Mouse (Mus musculus) thymus, postnatal 0 days (tissue): ENCODE results near the gene Ciao1. TPM values are rescaled to one million over a fixed set of nuclear protein-coding genes. Genes with fewer than 3 reads are reported as not detected.
"Not testable (repeated sequence)": the region's sequence is repeated elsewhere in the genome, so short reads cannot be mapped to it uniquely, and the experiment has no call there.

Experiments
- DNase-seq: peaks from one replicate; pipeline ENCODE4 v3.0.0-alpha.2; 2015; ENCODE audit warnings: low spot score
- polyA plus RNA-seq: library from polyadenylated mRNA; unstranded; fragments of >200 nt; fragmentation: Nextera tagmentation; extraction: Ambion mirVana; gene quantifications from 2 replicates; pipeline ENCODE4 v1.2.1, GENCODE M21; 2015

Gene Ciao1
- polyA plus RNA-seq: 86.2 and 91.2 TPM in 2 replicates

GRCm38 (mm10) chr2:127247592-127248333 is at the start of gene Ciao1, which contains the start of gene Tmem127:
TSS of gene Ciao1 (minus strand) at chr2:127247816.
TSS of gene Tmem127 (plus strand) at chr2:127247908.
- peak; percentile 99 for DNase-seq

DNA sequence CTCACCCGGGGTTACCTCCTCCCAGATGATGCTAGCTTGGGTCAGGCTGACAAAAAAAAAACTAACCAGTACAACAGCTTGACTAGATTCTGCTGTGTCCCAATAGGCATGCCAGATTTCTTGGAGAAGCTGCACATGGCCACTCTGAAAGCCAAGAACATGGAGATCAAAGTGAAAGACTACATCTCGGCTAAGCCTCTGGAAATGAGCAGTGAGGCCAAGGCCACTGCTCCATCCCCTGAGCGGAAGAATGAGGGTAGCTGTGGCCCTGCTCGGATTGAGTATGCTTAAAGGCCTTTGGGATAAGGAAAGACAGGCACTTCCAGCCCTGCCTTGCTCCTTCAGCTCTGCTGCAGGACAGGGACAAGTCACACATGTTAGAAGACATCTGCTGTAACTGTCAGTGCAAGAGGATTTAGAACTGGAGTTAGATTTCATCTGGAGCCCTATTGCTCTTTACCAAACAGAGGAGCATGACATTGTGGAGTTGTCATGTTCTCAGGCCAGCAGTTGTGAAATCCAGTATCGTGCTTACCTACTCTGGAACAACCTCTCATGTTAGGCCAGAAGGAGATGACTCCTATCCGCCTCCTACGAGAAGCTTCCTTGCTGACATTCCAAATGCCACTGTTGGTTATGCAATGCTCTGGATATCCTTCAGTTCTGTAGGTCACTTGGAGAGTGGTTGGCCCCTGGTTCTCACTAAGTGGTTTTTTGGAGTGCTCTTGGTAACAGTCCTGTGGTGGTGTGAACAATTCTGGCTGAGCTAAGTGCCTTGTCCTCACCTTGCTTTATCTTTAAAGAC is 49.6 kb upstream of the Ciao1 start:
- DNase-seq: no peak

- DNase-seq: no peak
These were observed 44.6 kb upstream of the Ciao1 start for GRCm38 (mm10) chr2:127292250-127292649.

- no peak for DNase-seq
These were observed 30.5 kb upstream of the Ciao1 start for GRCm38 (mm10) chr2:127278162-127278561.

DNA sequence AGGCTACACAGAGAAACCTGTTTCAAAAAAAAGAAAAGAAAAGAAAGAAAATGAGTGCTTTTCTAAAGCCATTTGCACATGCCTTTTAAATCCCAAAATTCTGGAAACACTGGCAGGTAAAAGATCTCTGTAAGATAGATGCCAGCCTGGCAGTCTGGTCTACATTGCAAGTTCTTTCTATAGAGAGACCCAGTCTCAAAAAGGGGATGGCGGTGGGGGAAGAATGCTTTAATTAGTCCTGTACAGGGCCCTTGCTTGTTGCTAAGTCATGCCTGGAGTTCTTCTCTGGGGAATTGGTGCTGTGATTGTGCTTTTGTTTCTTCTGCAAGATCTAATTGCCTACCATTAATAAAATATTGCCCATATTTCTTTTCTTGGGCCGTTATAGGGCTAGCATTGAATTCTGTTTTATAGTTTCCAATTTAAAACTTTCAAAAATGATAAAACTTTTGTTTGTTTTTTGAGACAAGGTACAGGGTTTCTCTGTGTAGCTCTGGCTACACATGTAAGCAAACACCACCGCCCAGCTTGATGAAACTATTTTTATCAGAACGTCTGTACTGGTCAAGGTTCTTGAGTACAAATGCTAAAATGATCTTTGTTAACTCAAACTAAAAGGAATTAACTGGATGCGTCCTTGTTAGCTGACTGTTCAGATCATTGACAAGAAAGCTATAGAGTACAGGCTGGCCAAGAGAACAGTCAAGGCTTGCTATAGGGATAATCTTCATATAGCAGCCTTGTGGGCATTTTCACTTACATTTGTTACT is 28.1 kb upstream of the Ciao1 start:
- no peak for DNase-seq

DNA sequence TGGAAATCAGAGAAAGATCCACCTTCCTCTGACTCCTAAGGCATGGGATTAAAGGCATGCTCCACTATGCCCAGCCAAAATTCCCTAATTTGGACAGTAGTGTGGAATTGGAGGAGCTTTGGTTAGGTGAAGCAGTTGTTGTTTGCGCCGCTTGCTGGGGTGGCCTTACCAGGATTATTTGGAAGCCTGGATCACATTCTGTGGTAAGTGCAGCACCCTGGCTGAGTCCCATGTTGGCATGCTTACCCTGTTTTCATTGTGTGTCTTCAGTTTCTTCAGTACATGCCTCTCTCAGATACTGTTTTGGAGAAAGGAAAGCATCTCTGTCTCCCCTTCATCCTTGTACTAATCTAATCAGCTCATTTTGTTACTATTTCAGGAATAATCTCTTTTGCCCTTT is 27.0 kb upstream of the Ciao1 start:
- no peak for DNase-seq

GRCm38 (mm10) chr2:127272806-127273205 is 25.2 kb upstream of the Ciao1 start:
- no peak for DNase-seq

DNA sequence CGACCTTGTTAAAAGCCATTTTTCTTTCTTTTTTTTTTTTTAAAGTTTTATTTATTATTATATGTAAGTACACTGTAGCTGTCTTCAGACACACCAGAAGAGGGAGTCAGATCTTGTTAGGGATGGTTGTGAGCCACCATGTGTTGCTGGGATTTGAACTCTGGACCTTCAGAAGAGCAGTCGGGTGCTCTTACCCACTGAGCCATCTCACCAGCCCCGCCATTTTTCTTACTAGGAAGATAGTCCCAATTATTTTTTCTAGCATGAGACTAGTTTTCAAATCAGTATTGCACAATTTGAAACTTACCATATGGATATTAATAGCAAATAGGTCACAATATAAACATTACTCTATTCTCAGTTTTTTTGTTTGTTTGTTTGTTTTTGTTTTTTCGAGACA is 24.4 kb upstream of the Ciao1 start:
- DNase-seq: not testable (repeated sequence)

DNA sequence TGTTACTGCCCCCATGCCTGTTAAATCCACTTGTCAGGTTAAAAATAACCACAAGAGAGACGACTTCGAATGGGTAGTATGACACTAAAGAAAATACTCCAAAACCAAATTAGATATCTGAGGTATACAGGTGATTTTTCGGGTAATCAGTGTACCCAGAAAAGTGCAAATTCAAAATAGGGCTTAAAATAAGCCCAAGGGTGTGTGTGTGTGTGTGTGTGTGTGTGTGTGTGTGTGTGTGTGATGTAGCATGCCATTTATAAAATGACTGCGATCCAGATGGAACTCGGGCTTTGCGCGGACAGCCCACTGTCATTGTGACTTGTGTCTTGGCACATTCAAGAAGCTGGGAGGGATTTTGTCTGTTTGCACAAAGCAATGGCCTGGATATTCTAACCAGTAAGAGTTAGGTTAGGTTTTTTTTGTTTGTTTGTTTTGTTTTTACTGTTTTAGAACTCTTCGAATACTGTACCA is 23.5 kb upstream of the Ciao1 start:
- peak; percentile 5 for DNase-seq

- DNase-seq: peak; percentile 71
These were observed 22.9 kb upstream of the Ciao1 start for GRCm38 (mm10) chr2:127270300-127271041.

DNA sequence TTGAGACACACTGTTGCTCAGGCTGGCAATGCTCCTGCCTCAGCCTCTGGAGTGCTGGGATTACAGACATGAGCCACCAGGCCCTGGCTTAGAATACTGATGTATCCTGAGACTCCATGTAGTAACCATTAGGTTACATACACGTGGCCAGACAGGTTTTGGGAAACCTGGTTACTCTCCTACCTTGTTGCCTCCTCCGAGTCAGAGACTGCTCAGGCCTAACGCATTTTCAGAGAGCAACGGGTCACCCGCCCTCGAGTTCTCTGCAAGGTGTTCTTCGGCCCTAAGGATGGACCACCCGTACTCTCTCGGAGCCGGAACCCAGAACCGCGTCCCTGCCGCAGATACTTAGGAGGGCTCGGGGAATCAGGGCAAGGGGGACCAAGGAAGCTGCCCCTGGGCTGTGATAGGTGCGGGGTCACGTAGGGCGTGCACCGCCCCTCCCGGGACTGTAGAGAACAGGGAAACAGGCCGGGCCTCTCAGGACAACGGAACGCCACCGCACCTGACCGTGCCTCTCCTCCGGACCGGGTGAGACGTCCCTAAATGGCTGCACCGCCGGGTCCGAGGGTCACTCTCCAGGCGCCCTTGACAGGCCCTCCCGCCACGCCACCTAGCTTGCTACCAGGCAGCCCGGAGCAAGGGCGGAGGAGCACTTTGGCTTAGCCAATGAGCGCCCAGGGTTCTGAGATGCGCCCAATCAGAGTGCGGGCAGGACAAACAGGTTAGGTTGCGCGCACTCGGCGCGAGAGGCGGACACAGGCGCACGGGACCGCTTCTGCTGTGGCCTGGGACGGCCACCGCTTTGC is 22.1 kb upstream of the Ciao1 start, which contains the start of gene Stard7:
Stard7 (plus strand) TSS at position 728 of the 809 bp plus-strand sequence.
- DNase-seq: peak; percentile 94

DNA sequence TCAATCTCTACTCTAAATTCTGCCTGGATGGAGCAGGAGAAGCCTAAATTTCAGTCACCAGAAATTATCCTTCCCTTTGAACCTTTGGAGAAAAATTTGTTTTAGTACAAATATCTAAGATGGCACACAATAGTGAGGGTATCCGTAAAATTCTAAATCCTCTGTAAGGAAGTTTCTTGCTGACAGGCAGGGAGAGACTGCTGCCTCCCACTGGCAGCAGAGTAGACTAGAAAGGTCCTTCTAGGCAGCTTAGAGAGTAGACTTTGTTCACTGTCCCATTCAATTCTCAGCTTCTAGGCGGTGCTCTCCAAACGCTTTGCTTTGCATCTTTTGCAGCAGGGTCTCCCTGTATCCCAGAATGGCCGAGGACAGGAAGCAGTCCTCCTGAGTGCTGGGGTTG is 20.2 kb upstream of the Ciao1 start:
- no peak for DNase-seq

DNA sequence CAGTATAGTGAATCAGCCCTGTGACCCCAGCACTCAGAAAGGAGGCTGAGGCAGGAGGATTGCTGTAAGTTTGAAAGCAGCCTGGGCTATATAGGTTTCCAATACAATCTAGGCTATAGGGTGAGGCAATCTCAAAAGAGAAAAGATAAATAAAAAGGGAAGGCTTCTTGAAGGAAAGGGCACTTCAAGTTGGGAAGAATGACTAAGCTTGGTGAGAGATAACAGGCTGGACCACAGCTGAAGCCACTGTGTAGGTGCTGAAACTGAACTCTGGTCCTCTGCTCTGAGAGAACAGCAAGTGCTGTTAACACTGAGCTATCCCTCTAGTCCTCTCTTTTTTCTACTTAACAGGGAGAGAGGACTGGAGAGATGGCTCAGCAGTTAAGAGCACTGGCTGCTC is 14.9 kb upstream of the Ciao1 start:
- DNase-seq: no peak

DNA sequence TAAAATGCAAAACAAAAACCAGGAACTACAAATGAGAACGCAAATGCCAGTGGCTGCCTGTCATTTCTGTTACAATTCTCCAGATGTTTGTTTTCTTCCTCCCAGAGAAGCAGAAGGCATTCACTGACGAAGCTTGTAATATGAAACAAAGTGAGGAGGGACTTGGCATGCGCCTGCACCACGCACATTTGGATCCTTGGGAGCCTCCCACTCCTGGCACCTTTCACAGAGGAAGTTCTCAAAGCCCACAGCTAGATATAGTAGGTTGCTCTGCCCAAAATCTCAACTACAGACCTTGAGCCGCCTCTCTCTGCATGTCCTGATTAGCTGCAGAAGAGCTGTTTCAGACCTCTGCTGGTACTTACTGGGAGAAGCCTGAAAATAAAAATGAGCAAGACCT is 11.7 kb upstream of the Ciao1 start:
- DNase-seq: no peak

- DNase-seq: no peak
These were observed 7.7 kb upstream of the Ciao1 start for GRCm38 (mm10) chr2:127255294-127255693.

- DNase-seq: no peak
These were observed 7.1 kb upstream of the Ciao1 start for GRCm38 (mm10) chr2:127254604-127255134.

DNA sequence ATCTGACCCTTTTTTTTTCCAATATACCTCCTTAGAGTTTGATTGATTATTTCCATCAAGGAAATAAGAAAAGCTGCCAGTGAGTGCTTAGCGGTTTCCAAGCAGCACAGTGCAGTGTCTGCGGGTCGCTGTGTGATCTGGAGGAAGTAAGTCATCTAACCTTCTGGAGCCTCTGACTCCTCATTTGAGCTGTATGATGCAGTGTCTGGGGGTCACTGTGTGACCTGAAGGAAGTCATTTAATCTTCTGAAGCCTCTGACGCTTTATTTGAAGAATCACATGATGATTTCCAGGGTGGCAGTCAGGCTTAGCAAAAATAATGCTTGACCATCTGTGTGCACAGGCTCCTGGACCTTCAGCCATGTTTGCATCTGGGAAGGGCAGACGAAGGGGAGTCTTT is 5.2 kb upstream of the Ciao1 start:
- no peak for DNase-seq

- no peak for DNase-seq
These were observed 4.4 kb upstream of the Ciao1 start for GRCm38 (mm10) chr2:127251880-127252527.

GRCm38 (mm10) chr2:127251457-127251856 is 3.8 kb upstream of the Ciao1 start:
- DNase-seq: no peak
